Comparison of ENCODE assay signal across 13 mouse cellular contexts in the genomic region with DNA sequence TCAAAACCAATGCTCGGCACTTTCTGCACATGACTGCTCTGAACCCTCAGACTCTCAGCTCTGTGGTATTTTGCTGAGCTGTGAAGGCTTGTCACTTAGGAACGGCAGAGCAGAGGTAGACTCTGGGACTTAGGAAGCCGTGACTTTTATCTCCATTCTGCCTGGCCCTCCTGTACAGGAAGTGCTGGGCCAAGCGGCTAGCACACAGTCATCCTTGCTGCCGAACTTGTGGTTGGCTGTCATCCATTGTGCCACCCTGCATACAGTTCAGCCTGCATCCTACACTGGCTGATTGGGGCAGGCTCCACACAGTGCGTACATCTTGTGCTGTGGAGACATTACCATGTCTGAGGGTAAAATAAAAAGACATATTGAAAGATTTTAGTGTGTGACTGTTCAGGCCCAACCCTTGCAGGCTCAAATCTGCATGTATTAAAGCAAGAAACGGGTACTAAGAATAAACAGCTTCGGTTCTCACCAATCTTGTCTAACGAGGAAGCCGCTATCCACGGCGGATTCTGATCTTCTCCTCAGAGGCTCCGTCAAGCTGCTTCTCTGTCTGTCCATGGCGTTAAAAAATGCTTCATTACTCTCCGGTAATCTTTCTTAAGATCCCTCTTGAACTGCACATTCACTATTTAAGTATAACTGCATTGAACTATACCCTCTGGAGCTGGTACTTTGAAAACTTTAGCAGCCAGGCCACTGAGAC. TPM values are rescaled to one million over a fixed set of nuclear protein-coding genes. Genes with fewer than 3 reads are reported as not detected.
DNase-seq lines count a peak whose midpoint lies in the region; ATAC-seq and TF ChIP-seq lines count a peak whose summit lies in the region.
"Had no signal": no experiment of that assay in that cellular context is flagged by ENCODE, and none has a peak within 500 bp of the region (broad histone marks: within the 10 kb centered on the region; RNA-seq: fewer than 3 reads in every experiment).

No protein-coding gene starts in this region.

- H3K27ac ChIP-seq in heart, embryonic 12.5 days (ENCODE audit: poor library complexity, severe bottlenecking) = no peak overlapping the region
- no peak overlapping the region for H3K27ac ChIP-seq in liver, embryonic 15.5 days (replicated peaks)
- H3K27ac ChIP-seq in hindbrain, postnatal 0 days = no peak overlapping the region

- no peak for DNase-seq in heart, postnatal 36 days
- DNase-seq in 416B (ENCODE audit: low read depth) = peak; percentile 96
- DNase-seq in brain, embryonic 14.5 days (ENCODE audit: low read depth) = peak; percentile 56
- no peak for DNase-seq in adrenal gland, postnatal 36 days
- no peak for DNase-seq in ovary, postnatal 36 days (ENCODE audit: low spot score)
- no peak for DNase-seq in hindbrain, postnatal 0 days (ENCODE audit: low spot score)
- DNase-seq: adrenal gland, adult 2 months; gastrocnemius, postnatal 36 days; heart, postnatal 14 days; lung, postnatal 14 days had no signal

- H3K4me1 ChIP-seq in heart, embryonic 12.5 days (replicated peaks) = peaks cover 27% of the 10 kb centered on the region
- H3K4me1 ChIP-seq in liver, embryonic 15.5 days (replicated peaks) = peaks cover 23% of the 10 kb centered on the region
- 0 out of 2 replicates have a peak, but pooled peaks cover 6% of the 10 kb centered on the region for H3K4me1 ChIP-seq in hindbrain, postnatal 0 days (ENCODE audit: insufficient read depth, low read length)

- H3K4me3 ChIP-seq in heart, embryonic 12.5 days = no peak overlapping the region
- H3K4me3 ChIP-seq in liver, embryonic 15.5 days (replicated peaks) = no peak overlapping the region
- H3K4me3 ChIP-seq in hindbrain, postnatal 0 days (ENCODE audit: low read length) = no peak overlapping the region

- WGBS in heart, embryonic 12.5 days = 67% methylated on average over 15 of the region's 15 CpGs
- 17% methylated on average over 15 of the region's 15 CpGs for WGBS in liver, embryonic 15.5 days (ENCODE audit: insufficient replicate concordance)
- WGBS in hindbrain, postnatal 0 days = 69% methylated on average over 15 of the region's 15 CpGs

- H3K9me3 ChIP-seq in heart, embryonic 12.5 days (replicated peaks) = no peaks in the 10 kb centered on the region
- no peaks in the 10 kb centered on the region for H3K9me3 ChIP-seq in liver, embryonic 15.5 days (replicated peaks)
- no peaks in the 10 kb centered on the region for H3K9me3 ChIP-seq in hindbrain, postnatal 0 days (ENCODE audit: low read length)

- ATAC-seq in heart, embryonic 12.5 days (ENCODE audit: insufficient number of reproducible peaks, low FRiP score) = peak; percentile 55; the same call in 1 of the 2 replicates
- ATAC-seq in liver, embryonic 15.5 days (ENCODE audit: insufficient read depth) = peak; percentile 56
- ATAC-seq in hindbrain, postnatal 0 days = no peak
- ATAC-seq: intestine, postnatal 0 days had no signal

- H3K27me3 ChIP-seq in heart, embryonic 12.5 days (replicated peaks) = no peaks in the 10 kb centered on the region
- H3K27me3 ChIP-seq in liver, embryonic 15.5 days = peaks cover 41% of the 10 kb centered on the region
- H3K27me3 ChIP-seq in hindbrain, postnatal 0 days (ENCODE audit: insufficient read depth, low read length) = no peaks in the 10 kb centered on the region

- no peaks in the 10 kb centered on the region for H3K36me3 ChIP-seq in heart, embryonic 12.5 days
- no peaks in the 10 kb centered on the region for H3K36me3 ChIP-seq in liver, embryonic 15.5 days (replicated peaks)
- no peaks in the 10 kb centered on the region for H3K36me3 ChIP-seq in hindbrain, postnatal 0 days (ENCODE audit: insufficient read depth, low read length)

- H3K9ac ChIP-seq in heart, embryonic 12.5 days = no peak overlapping the region
- H3K9ac ChIP-seq in liver, embryonic 15.5 days = no peak overlapping the region
- no peak overlapping the region for H3K9ac ChIP-seq in hindbrain, postnatal 0 days (replicated peaks; ENCODE audit: low read length)

- TF ChIP-seq CTCF in brain, embryonic 14.5 days (IDR thresholded peaks at IDR 0.05; ENCODE audit: borderline replicate concordance, extremely low read depth, insufficient read depth, insufficient read length) = no peak
- no peak for TF ChIP-seq CTCF in hindbrain, postnatal 0 days (IDR thresholded peaks at IDR 0.05; ENCODE audit: low read depth)

- H3K4me2 ChIP-seq in heart, embryonic 12.5 days = no peak overlapping the region
- no peak overlapping the region for H3K4me2 ChIP-seq in liver, embryonic 15.5 days
- H3K4me2 ChIP-seq in hindbrain, postnatal 0 days (ENCODE audit: low read depth, low read length) = no peak overlapping the region

- intact Hi-C loops in heart, postnatal 36 days (cut with DNase I) = no loop called here

- TF ChIP-seq POLR2A in brain, embryonic 14.5 days (IDR thresholded peaks at IDR 0.05; ENCODE audit: borderline replicate concordance, extremely low read depth, insufficient read depth, insufficient read length, poor library complexity, severe bottlenecking) = no peak

RNA-seq across cellular contexts. Expression of gene Bod1, which starts 54.4 kb away (rescaled TPM):
- polyA plus RNA-seq in heart, embryonic 12.5 days (2016; fragmentation: Nextera tagmentation; extraction: Ambion mirVana) = 78.3 and 79.8 TPM in 2 replicates
- 100 to 1,000 TPM; 122 to 131 TPM for total RNA-seq in heart, postnatal 36 days (2021)
- 194 and 228 TPM in 2 replicates for polyA plus RNA-seq in brain, embryonic 14.5 days (2012; rRNA removed)
- 11.8 and 13.1 TPM in 2 replicates for polyA plus RNA-seq in liver, embryonic 15.5 days (2015; fragmentation: Nextera tagmentation; extraction: Ambion mirVana)
- total RNA-seq in adrenal gland, postnatal 36 days (2021) = 10 to 100 TPM; 64.4 to 73.4 TPM
- 91.2 and 113 TPM in 2 replicates for total RNA-seq in hindbrain, postnatal 0 days (2014; rRNA removed)
- polyA plus RNA-seq in hindbrain, postnatal 0 days (2015; fragmentation: Nextera tagmentation; extraction: Ambion mirVana) = 125 and 134 TPM in 2 replicates

Comparison
In these comparisons a context has a peak if more than half of its experiments do, and no peak if none do; other contexts are left out.
1. DNase-seq: peak in 416B (single experiment) and brain, embryonic 14.5 days (single experiment); none in heart, postnatal 36 days (0 of 2), adrenal gland, postnatal 36 days (0 of 2), ovary, postnatal 36 days (single experiment) and hindbrain, postnatal 0 days (single experiment).